8 mouse cellular contexts compared by ENCODE assay signal in the genomic region with DNA sequence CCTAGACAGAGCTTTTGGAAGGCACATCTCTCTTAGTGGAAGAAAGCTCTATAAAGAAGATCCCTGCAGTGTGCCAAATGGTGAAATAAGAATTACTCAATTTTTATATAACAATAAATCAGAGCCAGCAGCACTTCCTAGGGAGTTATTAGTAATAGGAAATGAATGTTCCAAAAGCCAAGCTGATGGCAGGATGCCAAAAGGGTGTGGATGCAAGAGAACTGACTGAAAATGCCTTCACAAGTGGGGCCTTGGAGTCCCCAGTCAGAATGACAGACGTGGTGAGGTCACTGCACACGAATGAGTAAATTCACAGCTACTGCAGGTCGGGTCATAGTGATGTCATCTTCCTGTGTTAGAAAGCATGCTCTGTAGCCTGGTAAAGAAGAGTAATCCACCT. TPM values are rescaled to one million over a fixed set of nuclear protein-coding genes. Genes with fewer than 3 reads are reported as not detected.
DNase-seq lines count a peak whose midpoint lies in the region.
"Had no signal": no experiment of that assay in that cellular context is flagged by ENCODE, and none has a peak within 500 bp of the region (broad histone marks: within the 10 kb centered on the region; RNA-seq: fewer than 3 reads in every experiment).

No protein-coding gene starts in this region.

- DNase-seq in adipocyte (ENCODE audit: low spot score), result peak; percentile 97
- DNase-seq in brain, adult 2 months (ENCODE audit: low read depth, low spot score), result peak; percentile 78
- DNase-seq in heart, adult 8-10 months (ENCODE audit: low spot score), result peak; percentile 96
- peak; percentile 92 for DNase-seq in kidney, postnatal 14 days
- peak; percentile 98 for DNase-seq in lung, postnatal 25 days (ENCODE audit: low spot score)
- DNase-seq in yolk sac, embryonic 10.5 days (ENCODE audit: low spot score), result peak; percentile 10
- DNase-seq in frontal cortex, postnatal 36 days (ENCODE audit: low spot score in 2 of 2), result no peak

RNA-seq across cellular contexts. Expression of a gene that starts 25.7 kb away (rescaled TPM):
- total RNA-seq in heart, adult 8-10 months (2022), result not detected
- total RNA-seq: common myeloid progenitor, adult 5-6 weeks had no signal

RNA-seq across cellular contexts. Expression of a gene that starts 55.7 kb away (rescaled TPM):
- 10 to 100 TPM in 2 of 4 experiments, 1 to 10 TPM in 2; 8.7 to 17.3 (median 10.7) TPM for total RNA-seq in heart, adult 8-10 months (2022)
- total RNA-seq: common myeloid progenitor, adult 5-6 weeks had no signal

Comparison
In these comparisons a context has a peak if more than half of its experiments do, and no peak if none do; other contexts are left out.
1. DNase-seq: peak in adipocyte (single experiment), brain, adult 2 months (single experiment), heart, adult 8-10 months (single experiment), kidney, postnatal 14 days (single experiment), lung, postnatal 25 days (single experiment) and yolk sac, embryonic 10.5 days (single experiment); none in frontal cortex, postnatal 36 days (0 of 2).